Mouse (Mus musculus): ENCODE measurements around the gene Syt3.

Syt3 gene

GRCm38 (mm10) chr7:44413307-44413706 is 29.4 kb downstream of the Syt3 start:
- DNase-seq, result no peak

DNA sequence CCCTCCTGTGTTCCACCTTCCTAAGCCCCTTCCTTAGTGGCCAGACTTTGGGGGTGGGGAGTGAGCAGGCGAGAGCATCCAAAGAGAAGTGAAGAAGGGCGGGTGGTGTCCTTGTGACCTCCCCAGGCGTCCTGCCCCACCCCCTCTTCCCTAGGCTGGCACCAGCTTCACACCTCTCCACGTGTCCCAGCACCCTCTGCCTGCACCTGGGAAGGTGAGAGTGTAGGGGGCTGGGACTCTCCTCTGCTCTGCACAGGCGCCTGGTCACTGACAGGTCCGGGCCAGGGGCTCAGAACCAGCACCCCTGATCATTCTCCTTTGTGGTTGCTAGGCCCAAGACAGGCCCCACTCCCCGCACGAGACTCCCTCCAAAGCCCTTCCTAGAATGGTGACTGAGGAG is 43.8 kb downstream of the Syt3 start:
- DNase-seq, result no peak

DNA sequence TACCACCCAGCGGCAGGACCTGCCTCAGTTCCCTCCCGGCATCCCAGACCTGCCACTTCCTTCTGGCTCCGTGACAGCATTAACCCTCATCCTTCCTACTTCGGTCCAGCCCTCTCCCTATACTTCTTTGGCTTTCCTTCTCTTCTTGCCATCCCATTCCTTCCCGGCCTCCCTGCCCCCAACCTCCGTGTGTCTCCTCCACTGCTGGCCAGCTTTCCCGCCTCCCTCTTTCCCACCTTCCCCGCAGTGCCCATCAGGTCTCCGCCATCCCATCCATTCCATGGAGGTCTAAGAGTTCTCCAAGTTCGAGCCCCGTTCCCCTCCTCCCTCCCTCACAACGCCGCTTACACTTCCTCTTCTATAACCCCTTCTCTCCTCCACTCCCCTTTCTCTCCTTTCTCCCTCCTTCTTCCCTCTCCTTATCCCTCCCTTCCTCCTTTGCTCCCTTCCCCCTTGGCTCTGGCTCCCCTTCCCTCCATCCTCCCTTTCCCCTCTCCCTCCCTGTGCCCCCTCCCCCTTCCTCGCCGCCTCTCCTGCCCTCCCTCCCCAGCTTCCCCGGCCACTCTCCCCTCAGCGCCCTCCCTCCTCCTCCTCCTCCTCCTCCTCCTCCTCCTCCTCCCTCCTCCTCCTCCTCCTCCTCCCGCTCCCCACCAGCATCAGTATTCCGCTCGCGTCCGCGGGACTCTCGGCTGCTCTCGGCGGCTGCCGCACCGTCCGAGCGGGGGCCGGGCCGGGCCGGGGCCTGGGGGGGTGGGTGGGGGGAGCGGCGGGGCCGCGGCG is 44.5 kb downstream of the Syt3 start:
- DNase-seq, result no peak

DNA sequence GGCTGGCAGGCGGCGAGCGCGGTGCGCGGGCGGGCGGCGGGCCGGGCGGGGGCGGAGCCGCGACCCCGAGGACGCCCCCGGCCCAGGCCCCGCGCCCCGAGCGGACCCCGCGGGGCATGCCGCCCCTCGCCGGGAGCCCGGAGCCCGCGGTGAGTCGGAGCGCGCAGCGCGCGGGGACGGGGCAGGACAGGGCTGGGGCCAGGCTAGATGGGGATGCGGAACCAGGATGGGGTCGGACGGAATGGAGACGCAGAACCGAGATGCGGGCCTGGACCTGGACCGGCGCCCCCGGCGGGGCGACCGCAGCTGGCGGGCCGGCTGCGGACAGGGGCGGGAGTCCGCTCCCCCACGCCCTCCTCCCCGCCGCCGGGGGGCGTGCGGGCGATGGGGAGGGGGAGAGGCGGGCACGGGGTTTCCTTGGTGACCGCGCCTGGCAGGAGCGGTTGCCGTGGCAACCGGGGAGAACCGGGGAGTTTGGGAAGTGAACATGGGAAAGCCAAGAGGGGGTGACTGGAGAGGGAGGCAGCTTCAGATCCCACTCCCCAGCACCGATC is 45.1 kb downstream of the Syt3 start, which contains the start of gene Lrrc4b:
TSS of gene Lrrc4b (plus strand) at position 51 of the 554 bp plus-strand sequence.
- DNase-seq, result no peak

DNA sequence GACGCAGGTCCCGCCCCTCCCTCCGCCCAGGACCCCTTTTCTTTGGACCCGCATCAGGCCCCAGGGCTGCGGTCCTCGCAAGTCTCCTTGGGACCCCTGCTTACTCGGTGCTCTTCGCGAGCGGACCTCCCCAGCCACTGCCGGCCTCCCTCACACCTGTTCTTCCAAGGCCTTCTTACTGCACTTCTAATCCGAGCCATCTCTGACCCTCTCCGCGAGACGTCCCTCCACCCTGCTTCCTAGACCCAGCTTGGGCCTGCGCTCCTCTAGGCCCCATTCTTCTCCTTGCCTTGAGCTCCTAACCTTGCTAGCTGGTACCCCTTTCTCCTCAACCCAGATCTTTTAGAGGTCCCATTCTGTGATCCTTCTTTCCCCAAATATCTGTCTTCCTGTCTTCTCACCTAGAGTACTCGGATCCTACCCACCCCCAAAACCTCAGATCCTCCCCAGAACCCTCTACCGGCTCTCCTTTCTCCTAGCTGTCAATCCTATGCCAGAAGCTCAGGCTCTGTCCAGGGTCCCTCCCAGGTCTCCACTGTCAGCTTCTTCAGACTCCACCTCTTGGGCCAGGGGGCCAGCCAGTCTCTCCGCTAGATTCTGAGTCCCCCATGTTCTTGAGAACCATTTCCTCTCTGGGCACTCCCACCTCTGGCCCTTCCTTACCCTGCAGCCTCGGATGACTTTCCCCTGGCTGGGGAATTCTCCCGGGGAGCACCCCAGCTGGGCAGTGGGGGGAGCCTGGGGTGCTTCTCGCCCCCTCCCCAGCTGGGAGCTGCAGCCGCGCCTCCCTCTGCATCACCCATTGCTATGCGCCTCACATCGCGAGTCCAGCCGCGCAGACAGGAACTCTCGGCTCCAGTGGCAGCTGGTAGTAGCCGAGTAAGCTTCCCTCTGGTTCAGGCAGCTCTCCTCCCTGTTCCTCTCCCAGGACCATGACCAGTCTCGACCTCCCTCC is 45.9 kb downstream of the Syt3 start:
- DNase-seq, result no peak

DNA sequence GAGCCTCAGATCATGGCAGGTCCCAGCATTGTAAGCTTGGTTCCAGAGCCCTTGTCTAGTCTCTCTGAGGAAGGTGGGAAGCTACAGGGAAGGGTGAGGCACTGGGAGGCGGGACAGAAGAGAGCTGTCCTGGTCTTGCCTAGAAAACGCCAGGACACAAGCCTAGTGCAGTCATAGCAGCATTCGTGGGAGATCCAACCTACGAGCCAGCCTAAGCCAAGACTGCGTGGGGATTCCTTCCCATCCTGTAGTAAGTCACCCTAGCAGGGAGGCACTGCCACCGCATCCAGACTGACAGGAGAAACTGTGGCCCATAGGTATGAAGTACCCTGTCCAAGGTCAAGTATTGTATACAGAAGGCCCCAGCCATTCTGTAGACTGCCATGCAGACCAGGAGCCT is 48.6 kb downstream of the Syt3 start:
- DNase-seq, result no peak

GRCm38 (mm10) chr7:44433371-44433770 is 49.5 kb downstream of the Syt3 start:
- DNase-seq, result no peak

GRCm38 (mm10) chr7:44434089-44434488 is 50.2 kb downstream of the Syt3 start:
- no peak for DNase-seq

DNA sequence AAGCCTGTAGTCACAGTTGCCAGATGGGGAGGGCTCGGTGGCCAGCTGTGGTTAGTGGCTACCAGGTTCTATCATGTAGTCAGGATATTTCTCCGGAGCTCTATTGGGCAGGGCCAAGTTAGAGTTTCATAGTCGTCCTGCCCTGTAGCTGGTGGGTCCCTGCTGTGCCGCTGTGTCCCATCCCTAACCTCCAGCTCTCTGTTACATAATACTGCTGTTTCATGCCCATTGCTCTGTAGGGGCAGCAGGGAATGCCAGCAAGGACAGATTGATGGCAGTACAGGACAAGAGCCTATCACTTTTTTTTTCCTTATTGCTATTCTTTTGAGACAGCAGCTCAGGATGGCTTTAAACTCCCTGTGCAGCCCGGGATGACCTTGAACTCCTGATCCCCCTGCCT is 51.9 kb downstream of the Syt3 start:
- DNase-seq, result no peak

DNA sequence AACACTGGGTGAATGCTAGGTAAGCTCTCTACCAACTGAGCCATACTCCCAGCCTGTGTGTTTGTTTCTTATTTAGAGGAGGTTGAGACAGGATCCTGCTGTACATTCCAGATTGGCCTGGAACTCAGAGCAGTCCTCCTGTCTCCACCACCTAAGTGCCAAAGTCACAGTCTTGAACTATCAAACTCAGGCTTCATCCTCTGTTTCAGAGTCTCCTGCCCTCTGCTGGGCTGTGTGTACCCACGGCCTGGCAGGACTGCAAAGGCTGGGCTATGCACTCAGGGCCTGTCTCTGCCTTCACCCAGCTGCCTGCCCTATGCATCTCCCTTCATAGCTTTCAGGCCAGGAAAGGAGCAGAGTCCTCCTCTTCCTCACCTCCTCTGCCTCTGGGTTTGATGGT is 52.4 kb downstream of the Syt3 start:
- no peak for DNase-seq

DNA sequence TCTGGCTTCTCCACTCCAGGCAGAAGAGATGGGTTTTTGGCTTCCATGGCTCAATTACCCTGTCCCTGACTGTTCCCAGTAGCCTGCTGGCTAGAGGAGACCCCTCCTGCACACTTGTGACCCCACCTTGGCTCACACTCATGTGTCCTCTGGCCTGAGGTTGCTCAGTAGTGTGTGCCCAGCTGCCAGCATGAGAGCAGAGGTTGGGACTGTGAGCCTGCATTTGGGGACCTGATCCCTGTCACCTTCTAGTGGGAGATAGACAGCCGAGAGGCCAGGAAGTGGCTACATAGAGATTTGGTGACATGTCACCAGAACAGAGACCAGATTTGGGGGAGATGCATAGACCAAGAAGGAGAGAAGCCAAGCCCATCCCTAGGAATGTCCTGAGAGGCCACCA is 53.3 kb downstream of the Syt3 start:
- no peak for DNase-seq

DNA sequence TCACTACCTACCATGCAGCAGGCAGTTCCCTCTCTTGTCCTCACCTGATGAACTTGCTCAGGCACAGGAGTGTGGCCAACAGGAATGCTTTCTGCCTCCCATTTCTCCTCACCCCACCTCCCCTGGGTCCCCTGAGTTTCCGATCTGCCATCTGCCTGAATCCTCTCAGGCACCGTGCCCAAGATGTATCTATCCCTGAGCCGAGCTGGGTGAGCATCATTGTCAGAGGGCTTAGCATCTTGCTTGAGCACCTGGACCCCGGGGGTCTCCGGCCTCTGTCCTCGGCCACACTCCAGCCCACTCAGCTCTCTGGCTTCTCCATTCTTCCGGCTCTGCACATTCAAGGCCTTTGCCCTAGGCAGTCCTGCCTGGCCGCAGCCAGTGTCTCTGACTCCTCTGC is 54.0 kb downstream of the Syt3 start:
- DNase-seq, result no peak

DNA sequence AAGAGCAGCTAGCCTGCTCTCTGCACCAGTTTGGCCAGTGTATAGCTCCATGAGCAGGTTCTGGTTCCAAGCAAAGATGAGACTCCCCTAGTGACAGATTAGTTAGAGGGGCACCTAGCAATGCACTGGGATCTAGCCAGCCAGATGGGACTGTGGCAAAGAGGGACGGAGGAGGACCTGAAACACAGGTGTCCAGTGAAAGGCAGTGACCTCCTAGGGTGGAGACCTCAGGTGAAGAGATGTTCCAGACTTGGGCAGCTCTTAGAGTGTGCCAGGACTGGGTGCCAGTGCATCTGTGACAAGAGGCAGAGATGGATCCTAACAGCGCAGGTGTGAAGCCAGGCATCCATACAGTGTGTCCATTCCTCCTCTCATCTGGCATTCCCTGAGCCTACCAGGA is 55.8 kb downstream of the Syt3 start:
- no peak for DNase-seq

DNA sequence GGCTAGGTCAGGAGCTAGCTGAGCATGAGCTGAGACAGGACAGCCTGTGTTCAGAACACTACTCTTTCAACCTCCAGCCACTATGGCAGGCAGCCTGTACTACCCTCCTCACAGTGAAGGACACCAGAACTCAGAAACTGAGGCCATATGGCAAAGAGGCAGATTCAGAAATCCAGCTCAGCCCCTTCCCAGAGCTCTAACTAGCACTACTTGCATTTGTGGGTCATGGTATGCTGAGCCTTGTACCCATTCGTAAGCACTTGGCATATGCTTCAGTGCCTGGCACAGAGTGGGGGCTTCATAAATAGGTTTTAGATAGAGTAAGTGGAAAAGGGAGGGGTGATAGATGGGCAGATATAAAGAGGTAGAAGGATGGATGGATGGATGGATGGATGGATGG is 56.6 kb downstream of the Syt3 start:
- no peak for DNase-seq

DNA sequence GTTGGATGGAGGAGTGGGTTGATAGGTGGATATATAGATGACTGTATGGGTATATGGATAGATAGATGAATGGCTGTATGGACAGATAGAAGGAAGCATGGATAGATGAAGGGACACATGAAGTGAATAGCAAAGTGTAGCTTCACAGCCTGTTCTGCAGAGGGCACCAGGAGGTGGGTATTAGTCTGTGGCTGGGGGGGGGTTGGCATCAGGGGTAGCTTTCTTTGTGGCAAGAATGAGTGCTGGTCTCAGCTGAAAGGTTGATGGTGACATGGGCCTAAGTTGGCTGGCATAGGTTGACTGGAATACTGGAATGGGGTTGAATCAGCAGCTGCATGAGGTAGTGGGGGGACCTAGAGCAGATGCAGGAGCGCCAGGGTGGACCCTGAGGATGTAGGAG is 57.3 kb downstream of the Syt3 start:
- DNase-seq, result no peak

- no peak for DNase-seq
Observed at GRCm38 (mm10) chr7:44441648-44442109, 57.8 kb downstream of the Syt3 start.

DNA sequence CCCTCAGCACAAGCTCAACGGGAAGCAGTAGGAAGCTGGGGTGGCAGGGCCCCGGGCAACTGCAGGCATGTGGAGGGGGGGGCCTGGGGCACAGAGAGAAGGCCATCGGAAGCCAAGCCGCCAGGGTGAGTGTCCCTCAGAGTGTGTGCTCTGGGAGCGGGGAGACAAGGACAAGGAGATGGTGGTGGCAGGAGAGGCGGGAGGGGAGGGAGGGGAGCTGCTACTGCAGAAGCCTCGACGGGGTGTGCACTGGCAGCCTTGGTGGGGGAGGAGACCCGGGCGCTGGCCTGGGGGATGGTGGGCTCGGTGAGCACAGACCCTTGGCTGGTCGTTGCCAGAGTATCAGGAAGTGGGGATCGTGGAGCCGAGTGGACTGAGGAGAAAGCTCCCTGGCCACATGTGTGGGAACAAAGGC is 58.5 kb downstream of the Syt3 start:
- DNase-seq, result no peak

DNA sequence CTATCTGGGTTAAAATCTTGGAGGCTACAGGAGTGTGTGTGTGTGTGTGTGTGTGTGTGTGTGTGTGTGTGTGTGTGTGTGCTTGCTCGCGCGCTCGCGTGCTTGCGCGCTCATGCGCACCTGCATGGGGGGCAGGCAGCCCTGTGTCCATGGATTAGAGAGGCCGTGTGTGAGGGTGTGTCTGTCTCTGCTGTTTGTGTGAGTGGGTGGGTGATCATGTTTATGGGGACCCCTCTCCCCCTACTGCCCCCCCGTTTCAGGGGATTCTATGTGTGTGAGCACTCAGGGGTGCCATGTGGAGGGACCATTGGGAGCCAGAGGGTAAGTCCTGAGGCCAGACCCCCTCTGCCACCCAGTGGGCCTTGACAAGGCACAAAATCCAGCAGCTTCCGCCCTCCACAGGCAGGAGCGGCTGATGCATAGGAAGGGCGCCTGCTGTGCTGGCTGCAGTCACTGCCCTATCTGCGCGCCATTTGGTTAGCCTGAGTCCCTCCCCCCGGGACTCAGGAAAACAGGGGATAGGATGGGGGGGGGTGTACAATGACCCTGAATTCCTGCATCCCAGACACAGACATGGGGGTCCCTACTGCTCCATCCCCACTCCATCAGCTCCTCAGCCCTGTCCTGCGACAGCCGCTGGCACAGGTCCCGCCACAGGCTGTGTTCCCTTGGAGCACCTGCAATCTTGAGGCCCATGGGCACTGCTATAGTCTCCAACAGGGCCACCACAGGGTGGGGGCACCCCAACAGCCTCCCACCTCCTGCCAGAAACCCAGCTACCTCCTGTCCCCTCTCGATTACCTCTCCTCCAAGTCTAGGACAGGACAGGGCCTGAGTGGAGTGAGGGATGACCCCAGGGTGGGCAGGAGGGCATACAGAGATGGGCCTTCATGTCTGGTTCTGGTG is 59.6 kb downstream of the Syt3 start:
- DNase-seq, result no peak

DNA sequence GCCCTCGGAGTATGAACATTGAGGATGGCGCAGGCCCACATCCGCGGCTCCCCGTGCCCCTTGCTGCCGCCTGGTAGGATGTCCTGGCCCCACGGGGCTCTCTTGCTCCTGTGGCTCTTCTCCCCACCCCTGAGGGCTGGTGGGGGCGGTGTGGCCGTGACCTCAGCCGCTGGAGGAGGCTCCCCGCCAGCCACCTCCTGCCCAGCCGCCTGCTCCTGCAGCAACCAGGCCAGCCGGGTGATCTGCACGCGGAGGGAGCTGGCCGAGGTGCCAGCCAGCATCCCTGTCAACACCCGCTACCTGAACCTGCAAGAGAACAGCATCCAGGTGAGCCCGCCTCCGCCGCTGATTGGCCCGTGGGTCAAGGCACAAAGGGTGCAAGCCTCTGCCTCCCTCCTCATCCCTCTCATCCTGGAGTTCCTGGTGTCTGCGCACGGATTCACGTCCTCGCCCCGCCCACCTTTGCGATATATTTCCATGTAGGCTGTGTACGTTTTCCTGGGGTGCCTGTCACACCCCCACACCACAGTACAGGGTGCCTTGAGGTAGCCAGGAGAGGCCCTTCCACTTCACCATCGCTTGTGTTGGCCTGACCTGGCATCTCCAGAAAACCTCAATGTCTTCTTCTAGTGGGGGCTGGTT is 61.1 kb downstream of the Syt3 start:
- DNase-seq, result no peak

DNA sequence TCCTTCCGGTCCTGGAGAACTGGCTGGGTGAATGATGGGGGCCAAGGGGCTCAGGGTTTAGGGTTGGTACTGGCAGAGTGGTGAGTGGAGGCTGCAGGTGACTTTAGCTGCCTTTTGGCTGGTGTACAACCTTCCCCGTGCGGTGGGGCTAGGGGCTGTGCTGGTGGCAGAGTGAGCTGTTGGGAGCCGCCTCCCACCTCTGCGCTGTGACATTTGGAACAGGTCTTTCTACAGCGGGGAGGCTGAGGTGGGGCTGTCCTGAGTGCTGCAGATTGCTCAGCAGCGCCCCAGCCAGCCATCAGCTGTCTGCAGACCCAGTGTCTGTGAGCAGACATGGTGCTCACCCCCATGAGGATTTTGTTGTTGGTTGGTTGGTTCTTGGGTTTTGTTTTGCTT is 61.6 kb downstream of the Syt3 start:
- no peak for DNase-seq

DNA sequence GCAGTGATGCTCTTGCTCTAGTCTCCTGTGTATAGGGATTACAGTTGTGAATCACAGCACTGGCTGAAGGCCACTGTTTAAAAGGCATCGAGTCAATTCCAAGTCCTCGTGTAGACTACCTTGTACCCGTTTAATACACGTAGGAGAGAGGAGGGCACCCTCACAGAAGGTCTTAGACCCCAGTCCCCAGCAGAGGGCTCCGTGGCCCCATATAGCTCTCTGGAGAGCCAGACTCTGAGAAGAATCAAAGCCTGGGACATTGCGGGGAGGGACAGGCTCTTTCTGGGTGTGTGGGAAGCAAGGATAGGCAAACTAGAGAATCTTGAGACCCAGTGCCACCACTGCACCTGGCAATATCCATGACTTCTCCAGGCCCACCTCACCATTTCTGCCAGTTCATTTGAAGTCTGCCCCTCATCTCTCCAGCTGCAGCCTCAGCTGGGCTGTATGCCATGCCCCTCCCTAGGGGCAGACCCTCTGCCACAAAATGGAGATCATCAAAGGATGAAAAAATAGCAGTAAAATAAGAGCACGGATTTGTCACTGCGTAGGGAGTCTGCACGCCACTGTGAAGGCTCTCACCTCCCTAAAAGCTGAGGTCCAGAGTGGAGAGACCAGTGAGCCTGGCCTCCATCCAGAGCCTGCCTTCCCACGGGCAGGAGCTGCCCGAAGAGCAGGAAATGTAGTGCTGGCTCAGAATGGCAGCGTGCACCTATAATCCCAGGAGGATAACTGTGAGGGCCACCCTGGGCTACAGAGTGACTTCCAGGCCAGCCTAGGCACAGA is 62.4 kb downstream of the Syt3 start:
- DNase-seq, result no peak

Measured in kidney, postnatal 14 days (tissue).